Comparison of ENCODE assay signal across 24 mouse cellular contexts in genomic region chr4:101352178-101352577, GRCm38 (mm10).
A peak's percentile ranks its signal among the peaks of the same experiment; 100 is the strongest.
DNase-seq lines count a peak whose midpoint lies in the region; ATAC-seq and TF ChIP-seq lines count a peak whose summit lies in the region.
"Had no signal": no experiment of that assay in that cellular context is flagged by ENCODE, and none has a peak within 500 bp of the region (broad histone marks: within the 10 kb centered on the region; RNA-seq: fewer than 3 reads in every experiment).

No protein-coding gene starts in this region.

- no peak overlapping the region for H3K4me2 ChIP-seq in kidney, embryonic 16.5 days (replicated peaks; ENCODE audit: low read depth, low read length)
- H3K4me2 ChIP-seq in liver, embryonic 11.5 days: no peak overlapping the region
- no peak overlapping the region for H3K4me2 ChIP-seq in midbrain, embryonic 11.5 days
- H3K4me2 ChIP-seq in midbrain, embryonic 13.5 days (replicated peaks): no peak overlapping the region
- H3K4me2 ChIP-seq: embryonic facial prominence, embryonic 12.5 days; forebrain, embryonic 13.5 days had no signal

- H3K4me1 ChIP-seq in kidney, embryonic 16.5 days (ENCODE audit: insufficient read depth, low read length): peaks cover 15% of the 10 kb centered on the region
- H3K4me1 ChIP-seq in liver, adult 2 months (ENCODE audit: control insufficient read depth, insufficient read depth, low read length): peaks cover 21% of the 10 kb centered on the region; the same call in 1 of the 2 replicates
- H3K4me1 ChIP-seq in liver, embryonic 11.5 days (replicated peaks; ENCODE audit: control insufficient read depth, insufficient read depth, low read length): peaks cover 7% of the 10 kb centered on the region; the same call in 1 of the 2 replicates
- peaks cover 11% of the 10 kb centered on the region for H3K4me1 ChIP-seq in midbrain, embryonic 11.5 days (ENCODE audit: control insufficient read depth, insufficient read depth, low read length)
- H3K4me1 ChIP-seq in midbrain, embryonic 13.5 days (replicated peaks): peaks cover 32% of the 10 kb centered on the region

- ATAC-seq in kidney, embryonic 16.5 days (ENCODE audit: low FRiP score, low TSS enrichment): no peak
- ATAC-seq in liver, embryonic 11.5 days (replicated peaks; ENCODE audit: low FRiP score): no peak
- ATAC-seq in midbrain, embryonic 11.5 days (ENCODE audit: low FRiP score): no peak
- ATAC-seq in midbrain, embryonic 13.5 days: no peak
- ATAC-seq: activated CD4-positive, CD25-positive, alpha-beta regulatory T cell, adult 4 months; CD4-positive, CD25-positive, alpha-beta regulatory T cell, adult 4 months; forebrain, embryonic 13.5 days; Patski had no signal

- peaks cover 14% of the 10 kb centered on the region; the same call in 1 of the 2 replicates for H3K79me2 ChIP-seq in liver, adult 2 months (ENCODE audit: control insufficient read depth, insufficient read depth, low read length)

- TF ChIP-seq POLR2A in liver, adult 2 months (IDR thresholded peaks at IDR 0.05; ENCODE audit: extremely low read depth, insufficient read depth, low read length): no peak

- TF ChIP-seq CTCF in gastrocnemius, adult 2 months (IDR thresholded peaks at IDR 0.05): no peak
- TF ChIP-seq CTCF in liver, adult 2 months (IDR thresholded peaks at IDR 0.05; ENCODE audit: low read depth, low read length): no peak

- WGBS in kidney, embryonic 16.5 days: 88% methylated on average over 4 of the region's 4 CpGs
- WGBS in liver, adult 2 months: 35% methylated on average over 4 of the region's 4 CpGs
- WGBS in liver, embryonic 11.5 days: 82% methylated on average over 4 of the region's 4 CpGs
- WGBS in midbrain, embryonic 11.5 days: 87% methylated on average over 4 of the region's 4 CpGs
- 76% methylated on average over 4 of the region's 4 CpGs for WGBS in midbrain, embryonic 13.5 days

- no peak overlapping the region for H3K9ac ChIP-seq in kidney, embryonic 16.5 days (replicated peaks; ENCODE audit: low read length)
- H3K9ac ChIP-seq in liver, adult 2 months (ENCODE audit: low read depth, low read length): no peak overlapping the region
- no peak overlapping the region for H3K9ac ChIP-seq in liver, embryonic 11.5 days (ENCODE audit: low read depth, low read length)
- H3K9ac ChIP-seq in midbrain, embryonic 11.5 days (ENCODE audit: low read length): no peak overlapping the region
- H3K9ac ChIP-seq in midbrain, embryonic 13.5 days (replicated peaks): no peak overlapping the region
- H3K9ac ChIP-seq: embryonic facial prominence, embryonic 12.5 days; forebrain, embryonic 13.5 days had no signal

- DNase-seq in gastrocnemius, adult 2 months: no peak
- no peak for DNase-seq in gastrocnemius, postnatal 25 days
- DNase-seq in kidney, adult 9 months: peak; percentile 58
- peak; percentile 86 for DNase-seq in liver, adult 2 months (ENCODE audit: extremely low read depth, low read depth, low spot score)
- no peak for DNase-seq in liver, embryonic 11.5 days (ENCODE audit: low spot score)
- DNase-seq in midbrain, embryonic 11.5 days (ENCODE audit: low spot score, missing footprints): peak; percentile 26
- DNase-seq: adrenal gland, adult 8-10 months; adrenal gland, postnatal 14 days; adrenal gland, postnatal 36 days; B cell, adult 2 months; cerebellum, adult 11-12 months; cerebellum, adult 2 months; cerebellum, adult 9-10 months; cerebellum, postnatal 10 days; cerebellum, postnatal 25 days had no signal

- H3K27me3 ChIP-seq in kidney, embryonic 16.5 days (ENCODE audit: insufficient read depth, low read length): no peaks in the 10 kb centered on the region
- no peaks in the 10 kb centered on the region for H3K27me3 ChIP-seq in liver, adult 2 months (ENCODE audit: control insufficient read depth, insufficient read depth, low read length)
- peaks cover 8% of the 10 kb centered on the region; the same call in 1 of the 2 replicates for H3K27me3 ChIP-seq in liver, embryonic 11.5 days (replicated peaks; ENCODE audit: control insufficient read depth, insufficient read depth, low read length)
- no peaks in the 10 kb centered on the region for H3K27me3 ChIP-seq in midbrain, embryonic 11.5 days (ENCODE audit: control insufficient read depth, insufficient read depth, low read length)
- no peaks in the 10 kb centered on the region for H3K27me3 ChIP-seq in midbrain, embryonic 13.5 days
- H3K27me3 ChIP-seq: embryonic facial prominence, embryonic 12.5 days; forebrain, embryonic 13.5 days; Patski had no signal

- no peaks in the 10 kb centered on the region for H3K9me3 ChIP-seq in kidney, embryonic 16.5 days (ENCODE audit: low read length)
- H3K9me3 ChIP-seq in liver, embryonic 11.5 days (ENCODE audit: control insufficient read depth, low read length): no peaks in the 10 kb centered on the region
- H3K9me3 ChIP-seq in midbrain, embryonic 11.5 days (ENCODE audit: control insufficient read depth, low read length): no peaks in the 10 kb centered on the region
- no peaks in the 10 kb centered on the region for H3K9me3 ChIP-seq in midbrain, embryonic 13.5 days
- H3K9me3 ChIP-seq: embryonic facial prominence, embryonic 10.5 days; embryonic facial prominence, embryonic 12.5 days; forebrain, embryonic 13.5 days; G1E had no signal

- H3K27ac ChIP-seq in gastrocnemius, adult 2 months: peak overlapping the region; percentile 100
- no peak overlapping the region for H3K27ac ChIP-seq in kidney, embryonic 16.5 days (ENCODE audit: low read length)
- peak overlapping the region; percentile 94 for H3K27ac ChIP-seq in liver, adult 2 months (replicated peaks; ENCODE audit: insufficient read depth, low read depth, low read length)
- H3K27ac ChIP-seq in liver, embryonic 11.5 days (ENCODE audit: low read depth, low read length): no peak overlapping the region
- H3K27ac ChIP-seq in midbrain, embryonic 11.5 days (ENCODE audit: low read depth, low read length): no peak overlapping the region
- H3K27ac ChIP-seq in midbrain, embryonic 13.5 days: no peak overlapping the region
- H3K27ac ChIP-seq: embryonic facial prominence, embryonic 10.5 days; embryonic facial prominence, embryonic 12.5 days; forebrain, embryonic 13.5 days had no signal

- intact Hi-C loops in gastrocnemius, adult 2 months (cut with DNase I): no loop called here

- H3K36me3 ChIP-seq in kidney, embryonic 16.5 days (ENCODE audit: insufficient read depth, low read length): 0 out of 2 replicates have a peak, but pooled peaks cover 3% of the 10 kb centered on the region
- H3K36me3 ChIP-seq in liver, adult 2 months (ENCODE audit: control insufficient read depth, insufficient read depth, low read length): peaks cover 16% of the 10 kb centered on the region
- no peaks in the 10 kb centered on the region for H3K36me3 ChIP-seq in liver, embryonic 11.5 days (ENCODE audit: control insufficient read depth, insufficient read depth, low read length)
- H3K36me3 ChIP-seq in midbrain, embryonic 11.5 days (ENCODE audit: control insufficient read depth, insufficient read depth, low read length): no peaks in the 10 kb centered on the region
- H3K36me3 ChIP-seq in midbrain, embryonic 13.5 days: peaks cover 6% of the 10 kb centered on the region; the same call in 1 of the 2 replicates
- H3K36me3 ChIP-seq: embryonic facial prominence, embryonic 10.5 days; embryonic facial prominence, embryonic 12.5 days; G1E had no signal

- 0 out of 2 replicates have a peak overlapping the region, but pooled peaks have one; percentile 21 for H3K4me3 ChIP-seq in gastrocnemius, adult 2 months
- H3K4me3 ChIP-seq in kidney, embryonic 16.5 days (ENCODE audit: low read length): no peak overlapping the region
- H3K4me3 ChIP-seq in liver, adult 2 months (ENCODE audit: insufficient read depth, low read depth, low read length): no peak overlapping the region
- H3K4me3 ChIP-seq in liver, embryonic 11.5 days (ENCODE audit: low read depth, low read length): no peak overlapping the region
- no peak overlapping the region for H3K4me3 ChIP-seq in midbrain, embryonic 11.5 days (ENCODE audit: low read depth, low read length)
- H3K4me3 ChIP-seq in midbrain, embryonic 13.5 days (replicated peaks): no peak overlapping the region
- H3K4me3 ChIP-seq: embryonic facial prominence, embryonic 10.5 days; embryonic facial prominence, embryonic 12.5 days; forebrain, embryonic 13.5 days had no signal

Comparison
In these comparisons a context has a peak if more than half of its experiments do, and no peak if none do; other contexts are left out.
1. DNase-seq: peak in kidney, adult 9 months (single experiment), liver, adult 2 months (single experiment) and midbrain, embryonic 11.5 days (single experiment); none in gastrocnemius, adult 2 months (single experiment), gastrocnemius, postnatal 25 days (single experiment) and liver, embryonic 11.5 days (single experiment).
2. H3K27ac ChIP-seq: peak in gastrocnemius, adult 2 months (single experiment) and liver, adult 2 months (single experiment); none in kidney, embryonic 16.5 days (single experiment), liver, embryonic 11.5 days (single experiment), midbrain, embryonic 11.5 days (single experiment) and midbrain, embryonic 13.5 days (single experiment).